Mouse (Mus musculus): Measurements from ENCODE around the gene Tmco4.
"Not testable (repeated sequence)": the region's sequence is repeated elsewhere in the genome, so short reads cannot be mapped to it uniquely, and the experiment has no call there.

The Tmco4 gene

GRCm38 (mm10) chr4:138973719-138974115 is 1.0 kb downstream of the Tmco4 start:
- DNase-seq (ENCODE audit: low spot score): no peak

- DNase-seq (ENCODE audit: low spot score): not testable (repeated sequence)
These were observed 1.9 kb downstream of the Tmco4 start for GRCm38 (mm10) chr4:138974540-138974939.

GRCm38 (mm10) chr4:138975194-138975593 is 2.5 kb downstream of the Tmco4 start:
- DNase-seq (ENCODE audit: low spot score): no peak

GRCm38 (mm10) chr4:138976046-138976445 is 3.4 kb downstream of the Tmco4 start:
- DNase-seq (ENCODE audit: low spot score): no peak

DNA sequence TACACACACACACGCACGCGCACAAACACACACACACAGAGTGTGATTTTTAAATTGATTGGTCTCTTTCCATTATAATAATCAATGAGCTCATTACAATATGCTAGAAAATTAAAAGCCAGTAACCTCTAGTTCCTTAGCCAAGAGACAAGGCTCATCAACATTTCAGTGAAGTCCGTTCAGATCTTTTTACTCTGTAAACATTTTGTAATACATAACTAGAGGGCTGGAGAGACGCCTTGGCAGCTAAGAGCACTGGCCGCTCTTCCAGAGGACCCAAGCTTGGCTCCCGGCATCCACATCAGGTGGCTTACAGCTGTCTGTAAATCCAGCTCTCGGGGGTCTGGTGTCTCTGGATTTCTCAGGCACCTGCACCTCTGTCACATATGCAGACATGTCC is 7.3 kb downstream of the Tmco4 start:
- DNase-seq (ENCODE audit: low spot score): no peak

- DNase-seq (ENCODE audit: low spot score): no peak
These were observed 8.2 kb downstream of the Tmco4 start for GRCm38 (mm10) chr4:138980771-138981420.

GRCm38 (mm10) chr4:138983422-138983821 is 10.7 kb downstream of the Tmco4 start:
- DNase-seq (ENCODE audit: low spot score): no peak

DNA sequence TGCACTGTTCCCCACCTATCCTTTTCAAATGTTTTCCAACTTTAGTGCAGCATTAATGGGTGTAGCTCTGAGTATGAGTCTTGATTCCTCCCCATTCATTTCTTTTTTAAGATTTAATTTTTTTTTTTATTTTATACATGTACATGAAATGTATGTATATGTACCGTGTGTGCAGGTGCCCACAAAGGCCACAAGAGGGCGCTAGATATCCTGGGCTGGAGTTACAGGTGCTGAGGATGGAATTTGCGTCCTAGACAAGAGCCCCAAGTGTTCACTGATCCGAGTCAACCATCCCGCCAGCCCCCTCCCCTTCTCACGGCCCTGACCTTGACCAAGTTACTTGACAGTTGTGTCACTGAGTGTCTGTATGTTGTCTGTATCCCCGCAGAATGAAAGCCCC is 12.1 kb downstream of the Tmco4 start:
- no peak for DNase-seq (ENCODE audit: low spot score)

GRCm38 (mm10) chr4:138986280-138986679 is 13.6 kb downstream of the Tmco4 start:
- no peak for DNase-seq (ENCODE audit: low spot score)

- DNase-seq (ENCODE audit: low spot score): no peak
These were observed 21.7 kb downstream of the Tmco4 start for GRCm38 (mm10) chr4:138994389-138994788.

GRCm38 (mm10) chr4:138996410-138996809 is 23.7 kb downstream of the Tmco4 start:
- no peak for DNase-seq (ENCODE audit: low spot score)

DNA sequence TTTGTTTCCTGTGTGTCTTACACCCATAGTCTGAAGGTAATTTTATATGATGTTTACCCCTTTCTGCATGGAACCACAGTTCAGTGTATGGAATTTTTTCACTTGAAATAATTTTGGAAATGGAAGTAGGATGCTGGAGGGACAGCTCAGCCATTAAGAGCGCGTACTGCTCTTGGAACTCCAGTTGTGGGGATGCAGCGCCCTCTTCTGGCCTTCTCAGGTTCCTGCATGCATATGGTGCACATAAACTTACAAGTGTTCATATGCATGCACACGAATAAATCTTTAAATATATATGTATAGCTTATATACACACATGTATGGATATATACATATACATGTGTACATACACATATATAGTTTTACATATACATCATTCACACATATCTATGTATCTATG is 24.4 kb downstream of the Tmco4 start:
- DNase-seq (ENCODE audit: low spot score): no peak

GRCm38 (mm10) chr4:138998611-138999010 is 25.9 kb downstream of the Tmco4 start:
- DNase-seq (ENCODE audit: low spot score): no peak

GRCm38 (mm10) chr4:139001026-139001425 is 28.3 kb downstream of the Tmco4 start:
- no peak for DNase-seq (ENCODE audit: low spot score)

DNA sequence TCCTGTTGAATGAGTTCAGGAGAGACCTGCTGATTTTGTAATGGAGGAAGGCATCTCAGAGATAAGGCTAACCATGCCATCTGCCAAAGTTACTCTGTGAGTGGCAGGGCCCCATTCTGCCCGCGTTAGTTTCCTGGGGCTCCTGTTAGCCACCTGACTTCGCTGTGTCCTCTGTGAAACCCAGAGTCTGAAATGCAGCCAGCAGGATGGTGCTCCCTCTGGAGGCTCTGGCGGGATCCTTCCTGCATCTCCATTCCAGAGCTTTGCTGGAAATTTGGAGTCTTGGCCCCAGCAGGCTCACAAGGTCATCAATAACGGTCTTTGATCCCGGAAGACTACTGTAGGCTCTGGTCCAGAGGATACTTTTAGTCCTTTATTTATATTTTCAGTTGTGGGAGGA is 28.7 kb downstream of the Tmco4 start:
- DNase-seq (ENCODE audit: low spot score): no peak

DNA sequence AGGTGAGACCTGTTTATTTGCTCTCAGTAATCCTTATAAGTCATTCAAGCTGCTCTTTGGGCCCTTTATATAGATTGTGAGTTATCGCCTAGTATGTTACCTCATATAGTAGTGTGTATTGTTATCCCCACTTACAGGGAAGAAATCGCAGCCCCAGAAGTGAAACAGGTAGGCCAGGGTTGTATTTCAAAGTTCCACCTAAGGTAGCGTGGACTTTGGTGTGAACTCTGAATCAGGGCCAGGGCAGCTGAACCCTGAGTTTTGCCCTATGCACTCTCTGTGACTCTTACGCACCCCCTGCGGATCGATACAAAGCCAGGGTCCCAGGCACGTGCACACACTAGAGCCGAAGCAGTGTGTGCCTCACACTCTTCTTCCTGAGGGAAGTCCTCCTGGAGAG is 31.4 kb downstream of the Tmco4 start:
- DNase-seq (ENCODE audit: low spot score): no peak

GRCm38 (mm10) chr4:139005214-139005613 is 32.5 kb downstream of the Tmco4 start:
- no peak for DNase-seq (ENCODE audit: low spot score)

DNA sequence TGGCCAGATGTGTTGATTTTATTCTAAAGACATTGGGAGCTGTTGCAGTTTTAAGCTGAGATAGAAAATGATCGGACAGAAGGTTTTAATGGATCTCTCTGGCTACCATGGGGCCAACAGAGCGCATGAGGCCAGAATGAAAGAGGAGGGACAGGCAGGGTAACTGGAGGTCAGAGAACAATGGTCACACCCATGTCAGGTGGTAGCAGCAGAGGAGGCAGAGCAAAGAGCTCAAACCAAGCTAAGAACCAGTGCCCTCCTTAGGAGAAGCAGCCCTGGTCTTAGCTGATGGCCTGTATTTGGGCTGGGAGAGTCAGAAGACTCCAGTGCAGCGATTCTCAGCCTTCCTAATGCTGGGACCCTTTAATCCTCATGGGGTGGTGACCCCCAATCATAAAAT is 34.7 kb downstream of the Tmco4 start:
- DNase-seq (ENCODE audit: low spot score): no peak

GRCm38 (mm10) chr4:139007981-139008536 is 35.4 kb downstream of the Tmco4 start:
- DNase-seq (ENCODE audit: low spot score): no peak

- peak; percentile 28 for DNase-seq (ENCODE audit: low spot score)
These were observed 38.6 kb downstream of the Tmco4 start for GRCm38 (mm10) chr4:139011201-139011702.

- DNase-seq (ENCODE audit: low spot score): no peak
These were observed 40.6 kb downstream of the Tmco4 start for GRCm38 (mm10) chr4:139013281-139013680.

- no peak for DNase-seq (ENCODE audit: low spot score)
These were observed 42.1 kb downstream of the Tmco4 start for GRCm38 (mm10) chr4:139014793-139015192.

DNA sequence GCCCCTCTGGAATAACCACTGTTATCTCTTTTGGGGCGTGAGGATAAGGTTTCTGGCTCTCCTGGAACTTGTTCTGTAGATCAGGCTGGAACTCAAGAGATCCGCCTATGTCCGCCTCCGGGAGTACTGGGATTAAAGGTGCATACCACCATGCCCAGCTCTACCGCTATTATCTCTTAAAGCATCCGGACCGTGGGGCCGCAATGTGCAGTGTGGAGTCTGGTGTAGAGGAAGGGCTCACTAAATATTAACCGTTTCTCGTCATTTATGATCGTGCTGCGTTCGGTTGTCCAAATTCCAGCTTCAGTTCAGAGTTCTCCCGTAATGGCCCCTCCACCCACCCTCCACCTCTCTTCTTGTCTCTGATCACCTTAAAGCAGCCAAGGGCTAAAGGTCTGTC is 45.7 kb downstream of the Tmco4 start:
- no peak for DNase-seq (ENCODE audit: low spot score)

GRCm38 (mm10) chr4:139018976-139019375 is 46.3 kb downstream of the Tmco4 start:
- no peak for DNase-seq (ENCODE audit: low spot score)

Data from urinary bladder, postnatal 25 days (tissue).